Mouse (Mus musculus): ENCODE results near the gene Bloc1s1. TPM values are rescaled to one million over a fixed set of nuclear protein-coding genes. Genes with fewer than 3 reads are reported as not detected.

Bloc1s1 gene
- polyA plus RNA-seq, 1 experiment from 2014 or later = 191 TPM

DNA sequence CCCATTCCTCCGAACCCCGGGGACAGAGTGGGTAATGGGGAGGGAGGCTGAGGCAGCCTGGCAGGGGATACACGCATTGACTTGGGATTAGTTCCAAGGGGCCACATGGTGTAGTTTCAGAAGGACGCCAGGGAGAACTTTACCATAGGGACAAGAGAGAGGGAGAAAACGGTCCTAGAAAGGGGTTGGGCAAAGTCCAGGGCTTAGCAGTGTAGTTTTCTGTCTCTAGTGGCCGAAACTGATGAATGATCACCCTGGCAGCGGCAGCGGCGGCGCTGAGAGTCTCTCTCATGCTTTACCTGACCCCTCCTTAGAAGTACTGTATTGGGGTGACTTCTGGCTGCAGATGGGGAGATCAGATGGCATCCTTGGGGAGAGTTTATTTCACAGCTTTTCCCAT is 34.5 kb upstream of the Bloc1s1 start:
- no peak for ATAC-seq (replicated peaks; ENCODE audit: low FRiP score)
- 82% methylated on average over 10 of the region's 10 CpGs for WGBS
- Histone ChIP-seq H3K4me2 (ENCODE audit: low read depth, low read length, severe bottlenecking) (no peak overlapping the region), H3K4me3 (ENCODE audit: low read depth, low read length) (no peak overlapping the region), H3K27ac (ENCODE audit: low read depth, low read length) (no peak overlapping the region), H3K4me1 (replicated peaks; ENCODE audit: control insufficient read depth, insufficient read depth, low read length) (no peaks in the 10 kb centered on the region), H3K9ac (ENCODE audit: low read length) (no peak overlapping the region), H3K9me3 (ENCODE audit: control insufficient read depth, low read length) (no peaks in the 10 kb centered on the region), H3K27me3 (ENCODE audit: control insufficient read depth, insufficient read depth, low read length) (no peaks in the 10 kb centered on the region), H3K36me3 (ENCODE audit: control insufficient read depth, insufficient read depth, low read length) (no peaks in the 10 kb centered on the region)
- DNase-seq (ENCODE audit: low spot score) = peak; percentile 40

- Histone ChIP-seq H3K9me3 (ENCODE audit: control insufficient read depth, low read length) (no peaks in the 10 kb centered on the region), H3K27me3 (ENCODE audit: control insufficient read depth, insufficient read depth, low read length) (no peaks in the 10 kb centered on the region), H3K36me3 (ENCODE audit: control insufficient read depth, insufficient read depth, low read length) (no peaks in the 10 kb centered on the region), H3K4me1 (replicated peaks; ENCODE audit: control insufficient read depth, insufficient read depth, low read length) (no peaks in the 10 kb centered on the region), H3K4me2 (ENCODE audit: low read depth, low read length, severe bottlenecking) (no peak overlapping the region), H3K9ac (ENCODE audit: low read length) (no peak overlapping the region), H3K27ac (ENCODE audit: low read depth, low read length) (no peak overlapping the region), H3K4me3 (ENCODE audit: low read depth, low read length) (no peak overlapping the region)
- DNase-seq (ENCODE audit: low spot score) (no peak), ATAC-seq (replicated peaks; ENCODE audit: low FRiP score) (no peak)
- 74% methylated on average over 16 of the region's 16 CpGs for WGBS
These were observed 26.5 kb upstream of the Bloc1s1 start for GRCm38 (mm10) chr10:128950208-128950887.

- H3K9me3 ChIP-seq (ENCODE audit: control insufficient read depth, low read length) = no peaks in the 10 kb centered on the region
- no peaks in the 10 kb centered on the region for H3K27me3 ChIP-seq (ENCODE audit: control insufficient read depth, insufficient read depth, low read length)
- DNase-seq (ENCODE audit: low spot score) = no peak
- H3K4me1 ChIP-seq (replicated peaks; ENCODE audit: control insufficient read depth, insufficient read depth, low read length) = no peaks in the 10 kb centered on the region
- no peaks in the 10 kb centered on the region for H3K36me3 ChIP-seq (ENCODE audit: control insufficient read depth, insufficient read depth, low read length)
- H3K27ac ChIP-seq (ENCODE audit: low read depth, low read length) = no peak overlapping the region
- H3K4me2 ChIP-seq (ENCODE audit: low read depth, low read length, severe bottlenecking) = no peak overlapping the region
- ATAC-seq (replicated peaks; ENCODE audit: low FRiP score) = no peak
- no peak overlapping the region for H3K4me3 ChIP-seq (ENCODE audit: low read depth, low read length)
- 92% methylated on average over 4 of the region's 4 CpGs for WGBS
- H3K9ac ChIP-seq (ENCODE audit: low read length) = no peak overlapping the region
These were observed 23.7 kb upstream of the Bloc1s1 start for GRCm38 (mm10) chr10:128947496-128947895.

DNA sequence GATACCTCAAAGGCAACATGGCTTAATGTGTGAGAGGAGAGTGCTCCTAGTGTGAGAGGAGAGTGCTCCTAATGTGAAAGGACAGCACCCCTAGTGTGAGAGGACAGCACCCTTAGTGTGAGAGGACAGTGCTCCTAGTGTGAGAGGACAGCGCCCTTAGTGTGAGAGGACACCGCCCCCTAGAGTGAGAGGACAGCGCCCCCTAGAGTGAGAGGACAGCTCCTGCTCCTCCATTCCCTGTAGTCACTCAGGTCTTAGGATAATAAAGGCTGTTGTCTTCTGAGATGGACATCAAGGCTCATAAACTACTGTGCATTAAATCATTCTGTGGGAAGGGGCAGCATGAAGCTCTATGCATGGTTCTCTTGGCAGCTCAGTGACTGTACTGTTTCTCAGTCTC is 21.8 kb upstream of the Bloc1s1 start:
- no peak overlapping the region for H3K9ac ChIP-seq (ENCODE audit: low read length)
- H3K27ac ChIP-seq (ENCODE audit: low read depth, low read length) = no peak overlapping the region
- no peaks in the 10 kb centered on the region for H3K27me3 ChIP-seq (ENCODE audit: control insufficient read depth, insufficient read depth, low read length)
- no peaks in the 10 kb centered on the region for H3K4me1 ChIP-seq (replicated peaks; ENCODE audit: control insufficient read depth, insufficient read depth, low read length)
- no peak for ATAC-seq (replicated peaks; ENCODE audit: low FRiP score)
- no peak overlapping the region for H3K4me3 ChIP-seq (ENCODE audit: low read depth, low read length)
- no peak for DNase-seq (ENCODE audit: low spot score)
- no peaks in the 10 kb centered on the region for H3K36me3 ChIP-seq (ENCODE audit: control insufficient read depth, insufficient read depth, low read length)
- 8% methylated on average over 3 of the region's 3 CpGs for WGBS
- H3K9me3 ChIP-seq (ENCODE audit: control insufficient read depth, low read length) = no peaks in the 10 kb centered on the region
- H3K4me2 ChIP-seq (ENCODE audit: low read depth, low read length, severe bottlenecking) = no peak overlapping the region

- no peak overlapping the region for H3K4me2 ChIP-seq (ENCODE audit: low read depth, low read length, severe bottlenecking)
- DNase-seq (ENCODE audit: low spot score) = no peak
- H3K9me3 ChIP-seq (ENCODE audit: control insufficient read depth, low read length) = no peaks in the 10 kb centered on the region
- H3K27me3 ChIP-seq (ENCODE audit: control insufficient read depth, insufficient read depth, low read length) = peaks cover 2% of the 10 kb centered on the region; the same call in 1 of the 2 replicates
- no peaks in the 10 kb centered on the region for H3K36me3 ChIP-seq (ENCODE audit: control insufficient read depth, insufficient read depth, low read length)
- H3K9ac ChIP-seq (ENCODE audit: low read length) = no peak overlapping the region
- no peak overlapping the region for H3K4me3 ChIP-seq (ENCODE audit: low read depth, low read length)
- ATAC-seq (replicated peaks; ENCODE audit: low FRiP score) = no peak
- 85% methylated on average over 10 of the region's 10 CpGs for WGBS
- H3K27ac ChIP-seq (ENCODE audit: low read depth, low read length) = no peak overlapping the region
- H3K4me1 ChIP-seq (replicated peaks; ENCODE audit: control insufficient read depth, insufficient read depth, low read length) = no peaks in the 10 kb centered on the region
These were observed 16.7 kb upstream of the Bloc1s1 start for GRCm38 (mm10) chr10:128940475-128941061.

DNA sequence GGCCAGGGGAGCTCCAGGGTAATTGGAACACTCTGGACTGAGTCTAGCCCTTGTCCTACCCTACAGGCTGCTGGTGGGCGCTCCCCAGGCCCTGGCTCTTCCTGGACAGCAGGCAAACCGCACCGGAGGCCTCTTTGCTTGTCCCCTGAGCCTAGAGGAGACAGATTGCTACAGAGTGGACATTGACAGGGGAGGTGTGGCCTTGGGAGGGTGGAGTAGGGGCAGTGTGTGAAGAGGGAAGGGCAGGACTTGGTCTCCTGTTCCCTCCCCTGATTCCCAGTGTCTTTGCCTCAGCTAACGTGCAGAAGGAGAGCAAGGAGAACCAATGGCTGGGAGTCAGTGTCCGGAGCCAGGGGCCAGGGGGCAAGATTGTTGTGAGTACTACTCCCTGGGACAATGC is 15.1 kb upstream of the Bloc1s1 start:
- H3K4me3 ChIP-seq (ENCODE audit: low read depth, low read length) = no peak overlapping the region
- DNase-seq (ENCODE audit: low spot score) = no peak
- H3K27me3 ChIP-seq (ENCODE audit: control insufficient read depth, insufficient read depth, low read length) = peaks cover 13% of the 10 kb centered on the region
- H3K9ac ChIP-seq (ENCODE audit: low read length) = no peak overlapping the region
- H3K9me3 ChIP-seq (ENCODE audit: control insufficient read depth, low read length) = no peaks in the 10 kb centered on the region
- no peaks in the 10 kb centered on the region for H3K4me1 ChIP-seq (replicated peaks; ENCODE audit: control insufficient read depth, insufficient read depth, low read length)
- H3K36me3 ChIP-seq (ENCODE audit: control insufficient read depth, insufficient read depth, low read length) = no peaks in the 10 kb centered on the region
- 69% methylated on average over 5 of the region's 5 CpGs for WGBS
- no peak overlapping the region for H3K27ac ChIP-seq (ENCODE audit: low read depth, low read length)
- H3K4me2 ChIP-seq (ENCODE audit: low read depth, low read length, severe bottlenecking) = no peak overlapping the region
- ATAC-seq (replicated peaks; ENCODE audit: low FRiP score) = no peak

DNA sequence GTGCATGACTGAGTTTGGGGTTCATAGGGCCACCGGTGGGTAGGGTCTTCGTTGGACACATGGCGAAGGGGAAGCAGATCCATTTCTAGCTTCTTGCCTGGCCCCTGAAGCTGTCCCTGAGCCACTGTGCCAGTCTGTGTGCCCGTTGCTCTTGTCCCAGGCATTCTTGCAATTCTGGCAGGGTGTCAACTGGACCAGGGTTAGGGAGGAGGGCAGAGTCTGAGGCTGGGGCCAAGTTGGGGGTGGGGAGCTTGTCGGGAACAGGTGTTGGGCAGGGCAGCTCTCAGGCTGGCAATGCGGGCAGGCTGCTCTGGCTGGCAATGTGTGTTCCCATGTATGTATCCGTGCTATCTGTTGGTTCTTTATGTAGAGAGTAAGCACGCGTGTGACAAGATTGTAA is 14.6 kb upstream of the Bloc1s1 start:
- no peak overlapping the region for H3K4me3 ChIP-seq (ENCODE audit: low read depth, low read length)
- H3K9me3 ChIP-seq (ENCODE audit: control insufficient read depth, low read length) = no peaks in the 10 kb centered on the region
- WGBS = 87% methylated on average over 9 of the region's 9 CpGs
- H3K36me3 ChIP-seq (ENCODE audit: control insufficient read depth, insufficient read depth, low read length) = no peaks in the 10 kb centered on the region
- DNase-seq (ENCODE audit: low spot score) (no peak), ATAC-seq (replicated peaks; ENCODE audit: low FRiP score) (no peak)
- H3K4me2 ChIP-seq (ENCODE audit: low read depth, low read length, severe bottlenecking) = no peak overlapping the region
- peaks cover 18% of the 10 kb centered on the region for H3K27me3 ChIP-seq (ENCODE audit: control insufficient read depth, insufficient read depth, low read length)
- H3K27ac ChIP-seq (ENCODE audit: low read depth, low read length) = no peak overlapping the region
- no peaks in the 10 kb centered on the region for H3K4me1 ChIP-seq (replicated peaks; ENCODE audit: control insufficient read depth, insufficient read depth, low read length)
- no peak overlapping the region for H3K9ac ChIP-seq (ENCODE audit: low read length)

GRCm38 (mm10) chr10:128937756-128938390 is 14.0 kb upstream of the Bloc1s1 start:
- H3K27ac ChIP-seq (ENCODE audit: low read depth, low read length) = no peak overlapping the region
- H3K9ac ChIP-seq (ENCODE audit: low read length) = no peak overlapping the region
- no peak for DNase-seq (ENCODE audit: low spot score)
- no peak overlapping the region for H3K4me2 ChIP-seq (ENCODE audit: low read depth, low read length, severe bottlenecking)
- H3K27me3 ChIP-seq (ENCODE audit: control insufficient read depth, insufficient read depth, low read length) = peaks cover 24% of the 10 kb centered on the region
- H3K36me3 ChIP-seq (ENCODE audit: control insufficient read depth, insufficient read depth, low read length) = no peaks in the 10 kb centered on the region
- 77% methylated on average over 12 of the region's 12 CpGs for WGBS
- H3K4me1 ChIP-seq (replicated peaks; ENCODE audit: control insufficient read depth, insufficient read depth, low read length) = no peaks in the 10 kb centered on the region
- no peak overlapping the region for H3K4me3 ChIP-seq (ENCODE audit: low read depth, low read length)
- no peaks in the 10 kb centered on the region for H3K9me3 ChIP-seq (ENCODE audit: control insufficient read depth, low read length)
- ATAC-seq (replicated peaks; ENCODE audit: low FRiP score) = no peak

All from forebrain, embryonic 11.5 days (tissue).